Mouse (Mus musculus) G1E (cell line): ENCODE measurements around the gene Dach1.

Source experiments
- CTCF ChIP-seq: IDR thresholded peaks from 2 replicates; pipeline ENCODE4 v1.5.1; 2012; ENCODE audit warnings: low read depth, low read length, inconsistent platforms, mixed read lengths
- GATA1 ChIP-seq: IDR thresholded peaks from 2 replicates; pipeline ENCODE4 v1.6.1; 2012; ENCODE audit warnings: borderline replicate concordance, low read length, inconsistent platforms, mixed read lengths
- TAL1 ChIP-seq: conservative IDR thresholded peaks from 2 replicates; pipeline ENCODE4 v1.6.1; 2012; ENCODE audit warnings: low read depth, low read length, inconsistent platforms, mixed read lengths

GRCm38 (mm10) chr14:97944643-97945268 is 224.8 kb downstream of the Dach1 start:
- TF ChIP-seq CTCF (no peak), GATA1 (no peak), TAL1 (no peak)
